Mouse (Mus musculus): ENCODE results near the gene Usp48. TPM values are rescaled to one million over a fixed set of nuclear protein-coding genes. Genes with fewer than 3 reads are reported as not detected.
A peak's percentile ranks its signal among the peaks of the same experiment; 100 is the strongest.

Gene Usp48
- polyA plus RNA-seq, 1 experiment from 2014 or later: 62.9 TPM

GRCm38 (mm10) chr4:137633394-137633793 is 39.8 kb downstream of the Usp48 start:
- no peaks in the 10 kb centered on the region for H3K4me1 ChIP-seq (ENCODE audit: insufficient read depth, low read length)
- no peaks in the 10 kb centered on the region for H3K9me3 ChIP-seq (ENCODE audit: low read length)
- no peak overlapping the region for H3K9ac ChIP-seq (replicated peaks; ENCODE audit: low read length)
- no peaks in the 10 kb centered on the region for H3K27me3 ChIP-seq (ENCODE audit: insufficient read depth, low read length)
- 88% methylated on average over 4 of the region's 4 CpGs for WGBS
- ATAC-seq (ENCODE audit: low FRiP score, low TSS enrichment): no peak
- H3K4me3 ChIP-seq (ENCODE audit: low read length): no peak overlapping the region
- peaks cover 69% of the 10 kb centered on the region for H3K36me3 ChIP-seq (ENCODE audit: insufficient read depth, low read length)
- H3K4me2 ChIP-seq (replicated peaks; ENCODE audit: low read depth, low read length): no peak overlapping the region
- H3K27ac ChIP-seq (ENCODE audit: low read length): no peak overlapping the region

GRCm38 (mm10) chr4:137636597-137636996 is 43.0 kb downstream of the Usp48 start:
- Histone ChIP-seq H3K4me2 (replicated peaks; ENCODE audit: low read depth, low read length) (no peak overlapping the region), H3K36me3 (ENCODE audit: insufficient read depth, low read length) (peaks cover 76% of the 10 kb centered on the region), H3K4me3 (ENCODE audit: low read length) (no peak overlapping the region), H3K9ac (replicated peaks; ENCODE audit: low read length) (no peak overlapping the region), H3K9me3 (ENCODE audit: low read length) (no peaks in the 10 kb centered on the region), H3K27ac (ENCODE audit: low read length) (no peak overlapping the region), H3K27me3 (ENCODE audit: insufficient read depth, low read length) (no peaks in the 10 kb centered on the region), H3K4me1 (ENCODE audit: insufficient read depth, low read length) (0 out of 2 replicates have a peak, but pooled peaks cover under 1% of the 10 kb centered on the region)
- no peak for ATAC-seq (ENCODE audit: low FRiP score, low TSS enrichment)
- 80% methylated on average over 3 of the region's 3 CpGs for whole genome bisulfite sequencing

- H3K9ac ChIP-seq (replicated peaks; ENCODE audit: low read length): no peak overlapping the region
- peaks cover 4% of the 10 kb centered on the region; the same call in 1 of the 2 replicates for H3K4me1 ChIP-seq (ENCODE audit: insufficient read depth, low read length)
- H3K27me3 ChIP-seq (ENCODE audit: insufficient read depth, low read length): no peaks in the 10 kb centered on the region
- no peak overlapping the region for H3K4me3 ChIP-seq (ENCODE audit: low read length)
- H3K4me2 ChIP-seq (replicated peaks; ENCODE audit: low read depth, low read length): no peak overlapping the region
- H3K9me3 ChIP-seq (ENCODE audit: low read length): no peaks in the 10 kb centered on the region
- WGBS: 80% methylated on average over 5 of the region's 5 CpGs
- ATAC-seq (ENCODE audit: low FRiP score, low TSS enrichment): no peak
- H3K36me3 ChIP-seq (ENCODE audit: insufficient read depth, low read length): peaks cover 64% of the 10 kb centered on the region
- H3K27ac ChIP-seq (ENCODE audit: low read length): peak overlapping the region; percentile 70
Measured at GRCm38 (mm10) chr4:137641556-137641955, 48.0 kb downstream of the Usp48 start.

- Histone ChIP-seq H3K27me3 (ENCODE audit: insufficient read depth, low read length) (no peaks in the 10 kb centered on the region), H3K9ac (replicated peaks; ENCODE audit: low read length) (no peak overlapping the region), H3K4me2 (replicated peaks; ENCODE audit: low read depth, low read length) (no peak overlapping the region), H3K4me3 (ENCODE audit: low read length) (no peak overlapping the region), H3K36me3 (ENCODE audit: insufficient read depth, low read length) (peaks cover 67% of the 10 kb centered on the region), H3K4me1 (ENCODE audit: insufficient read depth, low read length) (peaks cover 4% of the 10 kb centered on the region; the same call in 1 of the 2 replicates), H3K9me3 (ENCODE audit: low read length) (no peaks in the 10 kb centered on the region), H3K27ac (ENCODE audit: low read length) (peak overlapping the region; percentile 70)
- WGBS: 57% methylated on average over 2 of the region's 2 CpGs
- ATAC-seq (ENCODE audit: low FRiP score, low TSS enrichment): peak; percentile 59; the same call in 1 of the 2 replicates
Measured at GRCm38 (mm10) chr4:137642101-137642500, 48.5 kb downstream of the Usp48 start.

GRCm38 (mm10) chr4:137643459-137643858 is 49.9 kb downstream of the Usp48 start:
- WGBS: 86% methylated on average over 2 of the region's 2 CpGs
- Histone ChIP-seq H3K27me3 (ENCODE audit: insufficient read depth, low read length) (no peaks in the 10 kb centered on the region), H3K4me2 (replicated peaks; ENCODE audit: low read depth, low read length) (no peak overlapping the region), H3K9me3 (ENCODE audit: low read length) (no peaks in the 10 kb centered on the region), H3K4me1 (ENCODE audit: insufficient read depth, low read length) (peaks cover 4% of the 10 kb centered on the region; the same call in 1 of the 2 replicates), H3K4me3 (ENCODE audit: low read length) (no peak overlapping the region), H3K27ac (ENCODE audit: low read length) (no peak overlapping the region), H3K36me3 (ENCODE audit: insufficient read depth, low read length) (peaks cover 63% of the 10 kb centered on the region), H3K9ac (replicated peaks; ENCODE audit: low read length) (no peak overlapping the region)
- ATAC-seq (ENCODE audit: low FRiP score, low TSS enrichment): no peak

- no peaks in the 10 kb centered on the region for H3K27me3 ChIP-seq (ENCODE audit: insufficient read depth, low read length)
- no peaks in the 10 kb centered on the region for H3K9me3 ChIP-seq (ENCODE audit: low read length)
- no peak for ATAC-seq (ENCODE audit: low FRiP score, low TSS enrichment)
- no peak overlapping the region for H3K9ac ChIP-seq (replicated peaks; ENCODE audit: low read length)
- H3K4me2 ChIP-seq (replicated peaks; ENCODE audit: low read depth, low read length): no peak overlapping the region
- peaks cover 12% of the 10 kb centered on the region for H3K4me1 ChIP-seq (ENCODE audit: insufficient read depth, low read length)
- peaks cover 63% of the 10 kb centered on the region for H3K36me3 ChIP-seq (ENCODE audit: insufficient read depth, low read length)
- no peak overlapping the region for H3K27ac ChIP-seq (ENCODE audit: low read length)
- H3K4me3 ChIP-seq (ENCODE audit: low read length): no peak overlapping the region
Measured at GRCm38 (mm10) chr4:137646262-137646661, 52.7 kb downstream of the Usp48 start.

GRCm38 (mm10) chr4:137647648-137648047 is 54.1 kb downstream of the Usp48 start:
- H3K4me2 ChIP-seq (replicated peaks; ENCODE audit: low read depth, low read length): no peak overlapping the region
- peaks cover 72% of the 10 kb centered on the region for H3K36me3 ChIP-seq (ENCODE audit: insufficient read depth, low read length)
- H3K4me1 ChIP-seq (ENCODE audit: insufficient read depth, low read length): peaks cover 8% of the 10 kb centered on the region; the same call in 1 of the 2 replicates
- H3K27me3 ChIP-seq (ENCODE audit: insufficient read depth, low read length): no peaks in the 10 kb centered on the region
- 85% methylated on average over 6 of the region's 6 CpGs for WGBS
- ATAC-seq (ENCODE audit: low FRiP score, low TSS enrichment): no peak
- H3K9ac ChIP-seq (replicated peaks; ENCODE audit: low read length): no peak overlapping the region
- no peak overlapping the region for H3K27ac ChIP-seq (ENCODE audit: low read length)
- no peaks in the 10 kb centered on the region for H3K9me3 ChIP-seq (ENCODE audit: low read length)
- H3K4me3 ChIP-seq (ENCODE audit: low read length): no peak overlapping the region

- Histone ChIP-seq H3K9me3 (ENCODE audit: low read length) (no peaks in the 10 kb centered on the region), H3K4me3 (ENCODE audit: low read length) (no peak overlapping the region), H3K27me3 (ENCODE audit: insufficient read depth, low read length) (no peaks in the 10 kb centered on the region), H3K9ac (replicated peaks; ENCODE audit: low read length) (no peak overlapping the region), H3K27ac (ENCODE audit: low read length) (no peak overlapping the region), H3K4me1 (ENCODE audit: insufficient read depth, low read length) (peaks cover 8% of the 10 kb centered on the region; the same call in 1 of the 2 replicates), H3K36me3 (ENCODE audit: insufficient read depth, low read length) (peaks cover 77% of the 10 kb centered on the region), H3K4me2 (replicated peaks; ENCODE audit: low read depth, low read length) (no peak overlapping the region)
- no peak for ATAC-seq (ENCODE audit: low FRiP score, low TSS enrichment)
- WGBS: 67% methylated on average over 9 of the region's 9 CpGs
Measured at GRCm38 (mm10) chr4:137648230-137648629, 54.7 kb downstream of the Usp48 start.

- H3K4me1 ChIP-seq (ENCODE audit: insufficient read depth, low read length): peaks cover 8% of the 10 kb centered on the region; the same call in 1 of the 2 replicates
- H3K27me3 ChIP-seq (ENCODE audit: insufficient read depth, low read length): no peaks in the 10 kb centered on the region
- H3K9me3 ChIP-seq (ENCODE audit: low read length): no peaks in the 10 kb centered on the region
- no peak overlapping the region for H3K4me3 ChIP-seq (ENCODE audit: low read length)
- no peak overlapping the region for H3K9ac ChIP-seq (replicated peaks; ENCODE audit: low read length)
- peak; percentile 61; the same call in 1 of the 2 replicates for ATAC-seq (ENCODE audit: low FRiP score, low TSS enrichment)
- H3K36me3 ChIP-seq (ENCODE audit: insufficient read depth, low read length): peaks cover 72% of the 10 kb centered on the region
- WGBS: 38% methylated on average over 5 of the region's 5 CpGs
- no peak overlapping the region for H3K4me2 ChIP-seq (replicated peaks; ENCODE audit: low read depth, low read length)
- H3K27ac ChIP-seq (ENCODE audit: low read length): no peak overlapping the region
Measured at GRCm38 (mm10) chr4:137650912-137651311, 57.4 kb downstream of the Usp48 start.

GRCm38 (mm10) chr4:137652835-137653346 is 59.3 kb downstream of the Usp48 start:
- WGBS: 91% methylated on average over 5 of the region's 5 CpGs
- Histone ChIP-seq H3K9me3 (ENCODE audit: low read length) (no peaks in the 10 kb centered on the region), H3K9ac (replicated peaks; ENCODE audit: low read length) (no peak overlapping the region), H3K4me2 (replicated peaks; ENCODE audit: low read depth, low read length) (no peak overlapping the region), H3K4me3 (ENCODE audit: low read length) (no peak overlapping the region), H3K36me3 (ENCODE audit: insufficient read depth, low read length) (peaks cover 74% of the 10 kb centered on the region), H3K27me3 (ENCODE audit: insufficient read depth, low read length) (no peaks in the 10 kb centered on the region), H3K4me1 (ENCODE audit: insufficient read depth, low read length) (peaks cover 8% of the 10 kb centered on the region; the same call in 1 of the 2 replicates), H3K27ac (ENCODE audit: low read length) (no peak overlapping the region)
- no peak for ATAC-seq (ENCODE audit: low FRiP score, low TSS enrichment)
